Comparison of ENCODE assay signal across 8 mouse cellular contexts in genomic region chr17:47115754-47116153, GRCm38 (mm10).
DNase-seq lines count a peak whose midpoint lies in the region; ATAC-seq lines count a peak whose summit lies in the region.

No protein-coding gene starts in this region.

- DNase-seq in heart, adult 8-10 months (ENCODE audit: low spot score) = peak; percentile 16
- DNase-seq in heart, adult 11 months = no peak
- DNase-seq in urinary bladder, postnatal 14 days (ENCODE audit: low spot score) = peak; percentile 26
- no peak for DNase-seq in urinary bladder, adult 2 months (ENCODE audit: low spot score)
- DNase-seq in embryo, embryonic 11 days = peak; percentile 37
- no peak for DNase-seq in Muller cell, postnatal 12 days (ENCODE audit: inconsistent ontology term)
- no peak for DNase-seq in spleen, postnatal 36 days (ENCODE audit: low spot score in 2 of 2)

- ATAC-seq in megakaryocyte progenitor cell, adult 5-6 weeks (replicated peaks; ENCODE audit: poor library complexity) = peak; percentile 79

Comparison
In these comparisons a context has a peak if more than half of its experiments do, and no peak if none do; other contexts are left out.
1. DNase-seq: peak in heart, adult 8-10 months (single experiment), urinary bladder, postnatal 14 days (single experiment) and embryo, embryonic 11 days (single experiment); none in heart, adult 11 months (single experiment), urinary bladder, adult 2 months (single experiment), Muller cell, postnatal 12 days (single experiment) and spleen, postnatal 36 days (0 of 2).